Mouse (Mus musculus): ENCODE data around the gene Paqr5. TPM values are rescaled to one million over a fixed set of nuclear protein-coding genes. Genes with fewer than 3 reads are reported as not detected.

Gene Paqr5
- total RNA-seq, 2 experiments from 2014 or later = 0.94 to 1.1 TPM

- no peak for DNase-seq (ENCODE audit: low spot score in 2 of 2)
These were observed 116.0 kb downstream of the Paqr5 start for GRCm38 (mm10) chr9:61910526-61911256.

- no peak for DNase-seq (ENCODE audit: low spot score in 2 of 2)
These were observed 117.0 kb downstream of the Paqr5 start for GRCm38 (mm10) chr9:61909633-61910032.

GRCm38 (mm10) chr9:61908832-61909407, 117.7 kb downstream of the Paqr5 start:
- no peak for DNase-seq (ENCODE audit: low spot score in 2 of 2)

- no peak for DNase-seq (ENCODE audit: low spot score in 2 of 2)
These were observed 118.3 kb downstream of the Paqr5 start for GRCm38 (mm10) chr9:61908341-61908740.

- no peak for DNase-seq (ENCODE audit: low spot score in 2 of 2)
These were observed 118.9 kb downstream of the Paqr5 start for GRCm38 (mm10) chr9:61907621-61908295.

- DNase-seq (ENCODE audit: low spot score in 2 of 2) = peak; percentile 36 to 53
These were observed 119.7 kb downstream of the Paqr5 start for GRCm38 (mm10) chr9:61906912-61907311.

GRCm38 (mm10) chr9:61905576-61905975, 121.1 kb downstream of the Paqr5 start:
- DNase-seq (ENCODE audit: low spot score in 2 of 2) = no peak

GRCm38 (mm10) chr9:61904201-61904600, 122.5 kb downstream of the Paqr5 start:
- no peak for DNase-seq (ENCODE audit: low spot score in 2 of 2)

Other genes with a start within 250 kb of the Paqr5 start
- gene Rplp1, start 112.3 kb downstream of the Paqr5 start, total RNA-seq (2021) = 1,000 to 10,000 TPM; 1,537 to 1,633 TPM
- gene Kif23, start 80.1 kb downstream of the Paqr5 start, total RNA-seq (2021) = 10 to 100 TPM in 1 of 2 experiments, 1 to 10 TPM in 1; 7.4 to 11.1 TPM
- 10 to 100 TPM; 24.4 to 25.0 TPM for gene Glce, start 95.8 kb upstream of the Paqr5 start, total RNA-seq (2021)